Mouse (Mus musculus) forebrain, postnatal 0 days (tissue): ENCODE data around the gene Sart1. TPM values are rescaled to one million over a fixed set of nuclear protein-coding genes. Genes with fewer than 3 reads are reported as not detected.

Experiments
- ATAC-seq: fragments of 200-750 bp; cut with Nextera tagmentation; 2 replicates; pipeline ENCODE4 v1.8.0; 2017; ENCODE audit warnings: mild to moderate bottlenecking, moderate library complexity
- DNase-seq: peaks from one replicate; pipeline ENCODE4 v3.0.0-alpha.2; 2015
- H3K27ac ChIP-seq: fragments of 300-500 bp; sonication (generic); 2 replicates; pipeline ENCODE4 v1.5.1; 2014; ENCODE audit warnings: low read depth, mild to moderate bottlenecking, antibody characterized with exemption, low read length, moderate library complexity, mixed read lengths
- H3K27me3 ChIP-seq: fragments of 300-500 bp; sonication (generic); 2 replicates; pipeline ENCODE4 v1.6.1; 2014; ENCODE audit warnings: mild to moderate bottlenecking, low read length, mixed read lengths; ENCODE audit not compliant: insufficient read depth
- H3K36me3 ChIP-seq: fragments of 300-500 bp; sonication (generic); 2 replicates; pipeline ENCODE4 v1.6.1; 2014; ENCODE audit warnings: mild to moderate bottlenecking, moderate library complexity; ENCODE audit not compliant: insufficient read depth
- H3K4me1 ChIP-seq: fragments of 300-500 bp; sonication (generic); 2 replicates; pipeline ENCODE4 v1.6.1; 2014; ENCODE audit warnings: antibody characterized with exemption; ENCODE audit not compliant: insufficient read depth
- H3K4me2 ChIP-seq: fragments of 300-500 bp; sonication (generic); 2 replicates; pipeline ENCODE4 v1.6.1; 2014; ENCODE audit warnings: low read depth, mild to moderate bottlenecking, moderate library complexity
- H3K4me3 ChIP-seq: fragments of 300-500 bp; sonication (generic); 2 replicates; pipeline ENCODE4 v1.5.1; 2014; ENCODE audit warnings: low read depth, low read length, mixed read lengths
- H3K9ac ChIP-seq: fragments of 300-500 bp; sonication (generic); 2 replicates; pipeline ENCODE4 v1.6.1; 2014; ENCODE audit warnings: mild to moderate bottlenecking
- H3K9me3 ChIP-seq: fragments of 300-500 bp; sonication (generic); 2 replicates; pipeline ENCODE4 v1.6.1; 2016; ENCODE audit warnings: low read length
- CTCF ChIP-seq: sonication (generic); IDR thresholded peaks from 2 replicates; pipeline ENCODE4 v1.5.1; 2016; ENCODE audit warnings: antibody characterized with exemption, control low read depth, low read depth
- WGBS: fragments of 180-500 bp; shearing (Covaris S2); extraction: QIAGEN DNeasy Blood & Tissue Kit; methylation state at CpG from one replicate; pipeline ENCODE4 v1.1.7; 2014; 5-methylcytosine and 5-hydroxymethylcytosine counted together
- polyA plus RNA-seq: library from polyadenylated mRNA; unstranded; fragments of >200 nt; fragmentation: Nextera tagmentation; extraction: Ambion mirVana; gene quantifications from 2 replicates; pipeline ENCODE4 v1.2.1, GENCODE M21; 2015
- total RNA-seq: library from RNA; depleted of rRNA; stranded (reverse); fragments of >200 nt; gene quantifications from 2 replicates; pipeline ENCODE4 v1.2.3, GENCODE M21; 2014

The Sart1 gene
- total and polyA plus RNA-seq, 2 experiments from 2014 or later = 53.5 to 55.1 TPM

DNA sequence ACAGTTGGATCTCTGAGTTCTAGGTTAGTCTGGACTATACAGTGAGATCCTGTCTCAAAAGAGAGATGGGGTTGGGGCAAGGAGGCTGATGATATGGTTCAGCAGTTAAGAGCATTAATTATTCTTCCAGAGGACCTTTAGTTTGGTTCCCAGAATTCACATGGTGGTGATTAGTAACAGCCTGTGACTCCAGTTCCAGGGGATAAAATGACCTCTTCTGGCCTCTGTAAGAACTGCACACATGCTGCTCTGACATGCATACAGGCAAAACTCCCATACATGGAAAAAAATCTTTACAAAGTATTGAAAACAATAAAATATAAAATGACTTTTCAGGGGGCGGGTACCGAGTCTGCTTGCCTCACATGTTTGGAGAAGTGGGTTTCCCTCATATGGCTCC lies 39.6 kb upstream of the Sart1 start:
- WGBS = 90% methylated on average over 2 of the region's 2 CpGs
- ATAC-seq (no peak), DNase-seq (no peak)
- Histone ChIP-seq H3K27me3 (no peaks in the 10 kb centered on the region), H3K9me3 (no peaks in the 10 kb centered on the region), H3K4me3 (no peak overlapping the region), H3K4me2 (no peak overlapping the region), H3K36me3 (peaks cover 14% of the 10 kb centered on the region; the same call in 1 of the 2 replicates), H3K9ac (no peak overlapping the region), H3K27ac (no peak overlapping the region), H3K4me1 (peaks cover 7% of the 10 kb centered on the region; the same call in 1 of the 2 replicates)
- peak; percentile 52 for TF ChIP-seq CTCF

DNA sequence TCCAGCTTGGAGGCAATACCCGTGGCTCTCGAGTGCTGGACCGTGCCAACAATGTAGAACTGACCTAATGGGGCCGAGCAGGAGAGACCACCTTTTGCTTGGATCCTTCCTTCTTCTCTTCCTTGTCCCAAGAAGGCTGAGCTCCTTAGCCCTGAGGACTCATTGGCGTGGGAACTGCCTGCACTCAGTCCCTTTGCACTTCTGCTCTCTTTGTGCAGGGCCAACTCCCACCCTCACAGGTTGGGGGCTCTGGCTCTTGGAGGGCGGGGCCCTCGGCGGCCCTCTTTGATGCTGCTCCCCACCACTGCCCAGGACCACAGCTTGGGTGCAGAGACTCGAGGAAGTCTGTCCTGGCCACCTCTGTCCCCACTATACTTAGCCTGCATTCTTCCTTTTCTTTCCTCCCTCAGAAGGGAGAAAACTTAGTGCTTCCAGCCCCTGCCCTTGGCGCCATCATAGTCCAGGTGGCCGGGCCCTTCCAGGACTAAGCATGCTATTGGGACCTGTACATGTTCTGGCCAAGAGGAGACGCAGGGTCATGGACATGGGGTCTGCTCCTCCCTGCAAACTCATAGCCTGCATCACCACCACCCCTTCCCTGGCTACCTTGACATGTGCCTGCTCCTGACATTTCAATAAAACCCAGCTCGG lies 38.3 kb upstream of the Sart1 start:
- Histone ChIP-seq H3K27me3 (no peaks in the 10 kb centered on the region), H3K9ac (no peak overlapping the region), H3K4me2 (no peak overlapping the region), H3K4me1 (peaks cover 8% of the 10 kb centered on the region; the same call in 1 of the 2 replicates), H3K4me3 (no peak overlapping the region), H3K27ac (no peak overlapping the region), H3K9me3 (no peaks in the 10 kb centered on the region), H3K36me3 (peaks cover 24% of the 10 kb centered on the region)
- no peak for ATAC-seq
- no peak for DNase-seq
- 92% methylated on average over 13 of the region's 13 CpGs for WGBS
- no peak for TF ChIP-seq CTCF

GRCm38 (mm10) chr19:5425906-5426565 lies 37.5 kb upstream of the Sart1 start:
- H3K27ac ChIP-seq = no peak overlapping the region; the same call in 1 of the 2 replicates
- H3K9ac ChIP-seq = peak overlapping the region; percentile 83
- no peak for TF ChIP-seq CTCF
- WGBS = 93% methylated on average over 18 of the region's 18 CpGs
- H3K4me1 ChIP-seq = peaks cover 8% of the 10 kb centered on the region; the same call in 1 of the 2 replicates
- ATAC-seq (no peak), DNase-seq (no peak)
- peak overlapping the region; percentile 58 for H3K4me3 ChIP-seq
- H3K4me2 ChIP-seq = peak overlapping the region; percentile 67
- H3K27me3 ChIP-seq = no peaks in the 10 kb centered on the region
- no peaks in the 10 kb centered on the region for H3K9me3 ChIP-seq
- H3K36me3 ChIP-seq = peaks cover 27% of the 10 kb centered on the region

DNA sequence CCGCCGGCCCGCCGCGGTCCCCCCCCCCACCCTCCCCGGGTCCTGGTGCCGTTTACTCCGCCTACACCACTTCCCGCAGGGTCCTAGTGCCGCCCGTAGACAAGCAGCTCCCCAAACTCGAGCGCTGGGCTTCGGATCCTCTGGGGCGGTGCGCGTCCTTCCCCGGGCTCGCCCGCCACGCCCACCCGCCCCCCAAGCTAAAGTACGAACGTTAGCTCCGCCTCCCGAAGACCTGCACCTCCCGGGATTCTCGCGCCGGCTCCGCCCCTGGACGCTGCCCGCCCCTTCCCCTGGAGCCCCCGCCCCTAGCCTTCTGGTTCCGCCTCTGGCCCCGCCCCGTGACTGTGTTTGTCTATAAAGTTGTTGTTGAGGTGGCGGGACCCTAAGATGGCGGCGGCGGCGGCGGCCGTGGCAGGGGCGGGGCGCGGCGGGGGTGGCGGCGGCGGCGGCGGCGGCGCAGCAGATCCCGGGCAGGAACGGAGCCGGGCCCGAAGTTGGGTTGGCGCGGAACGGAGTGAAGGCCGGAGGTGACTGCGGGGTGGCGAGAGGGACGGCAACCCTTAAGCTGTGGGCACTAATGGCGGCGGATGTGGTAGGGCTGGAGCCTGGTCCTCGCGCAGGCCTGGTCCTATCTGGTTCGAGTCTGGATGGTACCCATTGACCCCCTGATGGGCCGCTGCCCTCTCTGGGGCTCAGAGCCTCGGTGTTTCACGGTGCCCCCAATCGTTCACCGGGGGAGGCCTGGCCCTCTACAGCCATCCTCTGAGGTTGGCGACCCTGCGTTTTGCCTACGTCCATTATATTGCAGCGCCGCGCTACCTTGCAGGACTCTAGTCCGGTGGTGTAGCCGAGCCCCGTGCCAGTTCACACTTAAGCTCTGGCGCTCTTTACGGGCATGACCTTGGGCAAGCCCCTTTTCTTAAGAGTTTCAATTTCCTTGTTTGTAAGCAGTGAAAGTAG lies 36.6 kb upstream of the Sart1 start, which contains the start of the genes Drap1 and AI837181:
TSS of gene Drap1 (minus strand) at position 198 of the 960 bp plus-strand sequence.
TSS of gene AI837181 (plus strand) at position 363 of the 960 bp plus-strand sequence.
- H3K9me3 ChIP-seq = no peaks in the 10 kb centered on the region
- H3K36me3 ChIP-seq = peaks cover 36% of the 10 kb centered on the region
- H3K27me3 ChIP-seq = no peaks in the 10 kb centered on the region
- H3K9ac ChIP-seq = peak within 1 kb of the TSS; percentile 83
- WGBS = 1% methylated on average over 80 of the region's 87 CpGs
- ATAC-seq (peak; percentile 96), DNase-seq (peak; percentile 98)
- H3K4me1 ChIP-seq = peaks cover 8% of the 10 kb centered on the region; the same call in 1 of the 2 replicates
- peak within 1 kb of the TSS; percentile 85 for H3K27ac ChIP-seq
- TF ChIP-seq CTCF = no peak
- H3K4me2 ChIP-seq = peak within 1 kb of the TSS; percentile 67
- H3K4me3 ChIP-seq = peak within 1 kb of the TSS; percentile 58

DNA sequence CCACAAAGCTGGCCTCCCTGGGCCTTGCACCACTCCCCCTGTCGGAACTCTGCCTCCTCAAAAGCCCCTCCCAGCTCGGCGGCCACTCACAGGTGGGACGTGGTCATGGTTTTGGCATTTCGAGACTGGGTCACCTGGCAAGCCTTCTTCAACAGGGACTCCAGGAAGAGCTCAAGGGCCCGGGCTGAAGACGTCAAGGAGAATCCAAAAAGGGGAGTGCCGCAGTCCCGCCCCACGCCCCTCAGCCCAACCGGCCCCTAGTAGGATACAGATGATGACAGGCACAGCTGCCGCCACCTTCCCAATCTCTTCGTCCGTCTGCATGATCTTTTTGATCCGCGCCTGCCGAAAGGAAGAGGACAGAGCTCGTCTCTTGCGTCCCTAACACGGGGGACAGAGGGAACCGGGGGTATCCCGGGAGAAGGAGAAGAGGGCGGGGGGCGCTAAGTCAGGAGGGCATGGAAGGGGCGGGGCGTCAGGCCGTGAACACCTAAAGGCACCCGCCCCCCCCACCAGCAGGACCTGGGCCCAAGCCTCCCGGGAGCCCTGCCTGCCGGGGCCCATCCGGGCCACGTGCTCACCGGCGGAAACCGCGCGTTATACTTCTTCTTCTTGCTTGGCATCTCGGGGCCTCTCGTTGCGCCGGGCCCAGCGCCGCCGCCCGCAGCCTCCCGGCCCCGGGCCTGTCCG lies 35.7 kb upstream of the Sart1 start:
- TF ChIP-seq CTCF = peak; percentile 37
- peaks cover 45% of the 10 kb centered on the region for H3K36me3 ChIP-seq
- 3% methylated on average over 43 of the region's 48 CpGs for WGBS
- peak; percentile 72 for DNase-seq
- peak overlapping the region; percentile 83 for H3K9ac ChIP-seq
- H3K4me3 ChIP-seq = peak overlapping the region; percentile 58
- peak overlapping the region; percentile 67 for H3K4me2 ChIP-seq
- H3K27me3 ChIP-seq = no peaks in the 10 kb centered on the region
- peaks cover 8% of the 10 kb centered on the region; the same call in 1 of the 2 replicates for H3K4me1 ChIP-seq
- H3K9me3 ChIP-seq = no peaks in the 10 kb centered on the region
- peak; percentile 56 for ATAC-seq
- H3K27ac ChIP-seq = peak overlapping the region; percentile 85

- peaks cover 46% of the 10 kb centered on the region for H3K36me3 ChIP-seq
Measured at GRCm38 (mm10) chr19:5423561-5423960, 35.1 kb upstream of the Sart1 start.

More at GRCm38 (mm10) chr19:5423561-5423960, 35.1 kb upstream of the Sart1 start:
- Histone ChIP-seq H3K4me1 (peaks cover 8% of the 10 kb centered on the region; the same call in 1 of the 2 replicates), H3K4me2 (peak overlapping the region; percentile 67), H3K9me3 (no peaks in the 10 kb centered on the region), H3K27me3 (no peaks in the 10 kb centered on the region), H3K4me3 (peak overlapping the region; percentile 58), H3K27ac (no peak overlapping the region), H3K9ac (peak overlapping the region; percentile 83)
- DNase-seq (no peak), ATAC-seq (no peak)
- whole genome bisulfite sequencing = 61% methylated on average over 12 of the region's 12 CpGs
- no peak for TF ChIP-seq CTCF
